Mouse (Mus musculus): ENCODE data around the gene Tmem121b.

DNA sequence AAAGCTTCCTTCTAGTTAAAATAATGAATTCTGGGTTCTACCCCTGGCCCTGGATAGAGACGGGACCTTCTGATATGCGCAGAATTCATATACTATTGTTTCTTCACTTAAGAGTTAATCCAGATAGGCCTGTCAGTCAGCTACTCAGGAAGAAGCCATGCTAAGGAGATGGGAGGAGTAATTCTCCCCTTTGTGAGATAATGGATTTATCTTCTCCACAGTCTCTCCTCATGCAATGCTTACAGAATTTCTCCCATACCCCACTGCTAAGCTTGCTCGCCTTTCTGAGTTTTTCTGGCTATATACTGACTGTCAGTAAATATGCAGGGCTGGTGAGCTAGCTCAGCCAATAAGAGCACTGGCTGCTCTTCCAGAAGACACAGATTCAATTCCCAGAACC, 43.4 kb downstream of the Tmem121b start:
- TF ChIP-seq POLR2A (IDR thresholded peaks at IDR 0.05; ENCODE audit: insufficient read length, low read depth) (no peak), POLR2AphosphoS2 (IDR thresholded peaks at IDR 0.05; ENCODE audit: insufficient read length, low read depth) (no peak), E2F4 (IDR thresholded peaks at IDR 0.05; ENCODE audit: insufficient read depth) (no peak), TCF12 (IDR thresholded peaks at IDR 0.05; ENCODE audit: insufficient read depth, poor library complexity, severe bottlenecking) (no peak), USF1 (IDR thresholded peaks at IDR 0.05; ENCODE audit: low read depth) (no peak), TCF3 (IDR thresholded peaks at IDR 0.05; ENCODE audit: insufficient read length, low read depth) (no peak), MAX (IDR thresholded peaks at IDR 0.05; ENCODE audit: low read depth) (no peak), CEBPB (IDR thresholded peaks at IDR 0.05; ENCODE audit: insufficient read depth, poor library complexity, severe bottlenecking) (no peak), MYOD1 (IDR thresholded peaks at IDR 0.05; ENCODE audit: control insufficient read depth in 1 of 3, insufficient read length in 2 of 3, low read depth in 2 of 3) (no peak), MYOG (IDR thresholded peaks at IDR 0.05; ENCODE audit: control insufficient read depth in 1 of 3, insufficient read depth in 1 of 3, insufficient read length in 2 of 3, low read depth in 2 of 3) (no peak), REST (IDR thresholded peaks at IDR 0.05; ENCODE audit: insufficient read depth, insufficient read length) (no peak)

Measured in myocyte (in vitro differentiated cells).